Mouse (Mus musculus) cerebellum, adult 2 months (tissue): ENCODE measurements around the gene Ptpra. TPM values are rescaled to one million over a fixed set of nuclear protein-coding genes. Genes with fewer than 3 reads are reported as not detected.

ENCODE experiments used
- DNase-seq, 2 experiments: peaks; one replicate each; pipeline ENCODE4 v3.0.0; 2021
- H3K27ac ChIP-seq: fragments of 200-500 bp; 2 replicates; pipeline ENCODE4 v1.5.1; 2012; ENCODE audit warnings: low read length, control low read depth, inconsistent platforms; ENCODE audit not compliant: insufficient read depth
- H3K27me3 ChIP-seq: fragments of 200-500 bp; 2 replicates; pipeline ENCODE4 v1.6.1; 2012; ENCODE audit warnings: inconsistent platforms, mild to moderate bottlenecking, low read length, moderate library complexity; ENCODE audit not compliant: control insufficient read depth, insufficient read depth
- H3K4me1 ChIP-seq: fragments of 200-500 bp; 2 replicates; pipeline ENCODE4 v1.6.1; 2011; ENCODE audit warnings: low read length; ENCODE audit not compliant: control insufficient read depth, insufficient read depth
- H3K4me3 ChIP-seq: fragments of 200-500 bp; replicated peaks from 2 replicates; pipeline ENCODE3; 2011; ENCODE audit warnings: mild to moderate bottlenecking, low read depth, low read length, control low read depth; ENCODE audit not compliant: insufficient read depth
- CTCF ChIP-seq: fragments of 200-500 bp; IDR thresholded peaks from 2 replicates; pipeline ENCODE4 v1.5.1; 2011; ENCODE audit warnings: low read depth, mild to moderate bottlenecking, control low read depth, low read length, moderate library complexity, borderline replicate concordance; ENCODE audit not compliant: insufficient read depth
- POLR2A ChIP-seq: fragments of 200-500 bp; IDR thresholded peaks from 2 replicates; pipeline ENCODE4 v1.6.1; 2011; ENCODE audit warnings: low read length, control low read depth, borderline replicate concordance; ENCODE audit not compliant: insufficient read depth
- WGBS: fragments of 180-500 bp; shearing (Covaris S2); methylation state at CpG from one replicate; pipeline ENCODE4 v1.1.7; 2018; 5-methylcytosine and 5-hydroxymethylcytosine counted together
- polyA plus RNA-seq: library from polyadenylated mRNA; depleted of rRNA; stranded (reverse); fragments of >200 nt; gene quantifications from 2 replicates; pipeline ENCODE4 v1.2.3, GENCODE M21; 2012

The Ptpra gene
- polyA plus RNA-seq, 1 experiment, result 159 TPM

DNA sequence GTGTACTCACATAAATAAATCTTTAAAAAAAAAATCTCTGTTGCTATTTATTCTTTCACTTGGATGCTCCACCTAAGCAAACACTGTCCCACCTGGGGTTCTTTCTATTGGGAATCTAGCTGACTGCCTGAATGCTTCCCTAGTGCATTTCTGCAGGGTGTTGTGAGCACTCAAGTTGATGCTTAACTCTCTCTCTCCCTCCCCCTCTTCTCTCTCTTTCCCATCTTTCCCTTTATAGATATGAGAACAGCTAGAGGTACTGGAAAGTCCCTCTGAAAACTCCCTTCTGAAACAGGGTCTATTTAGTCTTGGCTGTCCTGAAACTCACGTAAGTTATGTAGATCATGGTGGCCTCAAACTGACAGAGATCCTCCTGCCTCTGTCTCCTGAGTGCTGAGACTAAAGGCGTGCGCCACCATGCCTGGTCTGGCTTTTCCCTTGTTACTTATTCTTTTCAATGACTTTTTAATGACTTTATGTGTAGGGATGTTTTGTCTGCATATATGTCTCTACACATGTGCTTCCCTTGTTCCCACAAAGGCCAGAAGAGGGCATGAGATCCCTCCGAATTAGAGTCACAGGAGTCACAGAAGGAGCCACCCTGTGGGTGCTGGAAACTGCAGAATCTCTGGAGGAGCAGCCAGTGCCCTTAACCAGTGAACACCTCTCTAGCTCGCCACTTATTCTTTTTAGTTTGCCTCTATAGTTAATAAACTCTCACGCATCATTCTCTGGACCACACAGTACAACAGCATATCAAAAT, 35.8 kb upstream of the Ptpra start:
- no peak for DNase-seq
- H3K4me1 ChIP-seq, result no peaks in the 10 kb centered on the region
- no peaks in the 10 kb centered on the region for H3K27me3 ChIP-seq
- 79% methylated on average over 6 of the region's 6 CpGs for WGBS
- H3K4me3 ChIP-seq, result no peak overlapping the region
- TF ChIP-seq POLR2A (no peak), CTCF (no peak)
- no peak overlapping the region for H3K27ac ChIP-seq

DNA sequence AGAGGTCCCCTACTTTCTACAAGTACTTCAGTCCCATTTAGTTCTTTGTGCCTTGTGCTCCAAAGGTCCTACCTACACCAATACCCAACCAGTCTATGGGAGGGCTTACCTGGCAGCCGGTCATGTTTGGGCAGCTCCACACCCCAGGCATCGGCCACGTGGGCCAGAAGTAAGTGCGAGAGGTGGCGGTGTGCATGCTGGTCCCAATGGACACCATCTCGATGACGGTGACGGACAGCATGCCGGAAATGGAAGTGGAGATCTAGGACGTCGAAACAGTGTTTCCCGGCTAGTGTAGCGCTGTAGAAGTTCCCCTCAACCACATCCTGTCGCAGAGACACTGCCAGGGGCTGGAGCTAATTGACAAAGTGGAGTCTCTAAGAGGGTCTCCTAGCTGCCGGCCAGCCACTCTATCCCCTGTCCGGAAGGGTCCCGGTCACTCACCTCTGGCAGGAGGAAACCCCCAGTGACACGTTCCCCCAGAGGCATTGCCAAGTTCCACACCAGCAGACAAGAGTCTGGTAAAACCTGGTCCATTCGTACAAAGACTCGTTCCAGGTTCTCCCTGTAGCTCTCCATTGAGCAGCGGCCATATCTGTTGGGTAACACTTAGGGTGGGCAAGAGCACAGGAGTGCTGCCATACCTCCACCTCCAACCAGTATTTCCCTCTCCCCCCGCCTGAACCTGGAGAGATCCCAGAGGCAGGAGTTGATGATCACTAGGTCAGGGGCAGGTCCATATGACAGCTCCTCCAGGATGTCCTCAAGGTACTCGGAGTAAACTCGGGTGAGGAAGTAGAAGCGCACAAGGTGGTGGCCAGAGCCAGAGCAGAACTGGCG, 28.1 kb upstream of the Ptpra start:
- Histone ChIP-seq H3K4me1 (peaks cover 3% of the 10 kb centered on the region; the same call in 1 of the 2 replicates), H3K27me3 (no peaks in the 10 kb centered on the region), H3K4me3 (no peak overlapping the region), H3K27ac (no peak overlapping the region)
- peak in 1 of 2 experiments; percentile 17 for DNase-seq
- TF ChIP-seq POLR2A, result no peak
- TF ChIP-seq CTCF, result no peak
- whole genome bisulfite sequencing, result 93% methylated on average over 26 of the region's 26 CpGs

DNA sequence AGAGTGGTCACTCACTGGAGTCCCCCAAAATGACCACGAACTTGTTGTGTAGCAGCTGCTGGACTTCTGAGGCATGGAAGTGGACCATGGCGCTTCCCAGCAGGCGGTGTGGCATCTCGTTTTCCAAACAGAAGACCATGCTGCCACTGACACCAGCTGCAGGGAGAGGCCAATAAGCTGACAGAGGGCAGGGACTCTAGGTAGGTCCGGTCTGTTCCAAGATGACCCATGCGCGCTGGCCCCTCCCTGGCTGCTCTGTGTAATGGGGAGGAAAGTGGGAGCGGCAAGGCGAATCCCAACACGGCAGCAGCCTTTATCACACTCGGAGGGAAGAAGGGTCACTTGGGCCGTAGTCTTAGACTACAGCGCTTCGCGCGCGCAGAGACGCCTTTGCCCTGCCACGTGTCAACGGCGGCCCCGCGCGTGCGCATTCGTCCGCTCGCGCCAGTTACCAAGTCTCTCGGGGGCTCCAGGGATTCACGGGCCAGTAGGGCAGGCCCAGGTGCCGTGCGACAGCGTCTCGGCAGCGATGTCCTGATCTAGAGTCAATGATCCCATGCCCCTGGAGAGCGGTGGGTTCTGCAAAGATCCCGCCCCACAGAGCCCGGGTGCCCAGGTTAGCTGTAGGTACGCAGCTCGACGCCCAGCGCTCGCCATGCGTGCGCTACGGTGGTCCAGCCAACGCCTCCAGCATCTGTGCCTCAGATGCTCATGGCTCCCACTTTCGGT, 26.5 kb upstream of the Ptpra start:
- 10% methylated on average over 49 of the region's 49 CpGs for WGBS
- DNase-seq, result peak in 1 of 2 experiments; percentile 82
- Histone ChIP-seq H3K4me1 (peaks cover 3% of the 10 kb centered on the region; the same call in 1 of the 2 replicates), H3K27ac (peak overlapping the region; percentile 76), H3K4me3 (peak overlapping the region; percentile 78), H3K27me3 (no peaks in the 10 kb centered on the region)
- TF ChIP-seq CTCF, result no peak
- no peak for TF ChIP-seq POLR2A

GRCm38 (mm10) chr2:130424126-130424853, 25.8 kb upstream of the Ptpra start, which contains the start of the genes Vps16 and Pced1a:
Vps16 (plus strand) TSS chr2:130424339.
Pced1a (minus strand) TSS chr2:130424701.
- peak within 1 kb of the TSS; percentile 76 for H3K27ac ChIP-seq
- under 1% methylated on average over 58 of the region's 58 CpGs for WGBS
- peaks cover 3% of the 10 kb centered on the region; the same call in 1 of the 2 replicates for H3K4me1 ChIP-seq
- peak within 1 kb of the TSS; percentile 78 for H3K4me3 ChIP-seq
- no peaks in the 10 kb centered on the region for H3K27me3 ChIP-seq
- TF ChIP-seq CTCF (peak; percentile 61), POLR2A (peak; percentile 85)
- DNase-seq, result peak; percentile 94 to 95

GRCm38 (mm10) chr2:130425112-130425511, 25.0 kb upstream of the Ptpra start:
- peaks cover 3% of the 10 kb centered on the region; the same call in 1 of the 2 replicates for H3K4me1 ChIP-seq
- H3K27ac ChIP-seq, result no peak overlapping the region
- H3K27me3 ChIP-seq, result no peaks in the 10 kb centered on the region
- WGBS, result 12% methylated on average over 5 of the region's 5 CpGs
- TF ChIP-seq POLR2A, result no peak
- no peak for TF ChIP-seq CTCF
- peak overlapping the region; percentile 78 for H3K4me3 ChIP-seq
- peak in 1 of 2 experiments; percentile 31 for DNase-seq

DNA sequence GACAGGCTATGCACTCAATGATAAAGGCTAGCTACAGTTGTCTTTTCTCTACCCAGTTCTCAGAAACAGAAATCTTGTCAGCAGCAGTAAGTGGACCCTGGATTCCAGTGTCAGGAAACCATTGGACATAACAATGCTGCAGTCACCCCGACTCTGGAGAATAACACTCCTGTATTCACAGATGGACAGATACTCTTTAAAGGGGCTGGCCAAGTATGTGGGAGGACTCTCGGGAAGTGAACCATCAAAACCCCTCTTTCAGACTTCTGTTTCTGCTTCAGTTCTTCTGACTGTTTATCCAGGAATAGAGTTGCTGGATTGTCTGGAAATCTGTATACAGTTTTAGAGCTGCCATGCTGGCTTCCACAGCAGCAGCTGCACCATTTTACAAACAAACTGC, 20.2 kb upstream of the Ptpra start:
- DNase-seq, result no peak
- Histone ChIP-seq H3K27me3 (no peaks in the 10 kb centered on the region), H3K4me1 (no peaks in the 10 kb centered on the region), H3K27ac (no peak overlapping the region), H3K4me3 (no peak overlapping the region)
- no peak for TF ChIP-seq POLR2A
- TF ChIP-seq CTCF, result no peak
- 42% methylated on average over 2 of the region's 2 CpGs for WGBS

DNA sequence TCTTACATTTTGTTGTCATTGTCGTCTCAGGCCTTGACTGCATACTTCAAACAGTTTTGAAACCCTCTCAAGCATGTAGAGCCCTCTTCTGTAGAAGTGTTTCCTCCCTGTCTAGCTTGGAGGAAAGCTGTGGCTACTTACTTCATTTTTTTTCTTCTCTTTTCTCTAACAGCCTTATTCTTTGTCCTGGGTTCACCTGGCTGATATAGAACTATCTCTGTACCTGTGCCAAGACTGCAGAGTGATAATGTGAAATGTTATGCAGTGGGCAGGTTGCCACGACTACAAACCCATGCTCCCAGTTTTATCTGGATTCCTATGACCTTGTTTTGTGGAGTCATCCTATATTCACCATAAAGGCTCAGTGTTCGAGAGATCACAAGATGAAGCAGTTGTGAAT, 19.6 kb upstream of the Ptpra start:
- no peak overlapping the region for H3K4me3 ChIP-seq
- no peak overlapping the region for H3K27ac ChIP-seq
- WGBS, result 73% methylated on average over 3 of the region's 3 CpGs
- TF ChIP-seq POLR2A, result no peak
- TF ChIP-seq CTCF, result no peak
- no peaks in the 10 kb centered on the region for H3K4me1 ChIP-seq
- H3K27me3 ChIP-seq, result no peaks in the 10 kb centered on the region
- DNase-seq, result no peak
